Mouse (Mus musculus): ENCODE data around the gene Col5a3.

DNA sequence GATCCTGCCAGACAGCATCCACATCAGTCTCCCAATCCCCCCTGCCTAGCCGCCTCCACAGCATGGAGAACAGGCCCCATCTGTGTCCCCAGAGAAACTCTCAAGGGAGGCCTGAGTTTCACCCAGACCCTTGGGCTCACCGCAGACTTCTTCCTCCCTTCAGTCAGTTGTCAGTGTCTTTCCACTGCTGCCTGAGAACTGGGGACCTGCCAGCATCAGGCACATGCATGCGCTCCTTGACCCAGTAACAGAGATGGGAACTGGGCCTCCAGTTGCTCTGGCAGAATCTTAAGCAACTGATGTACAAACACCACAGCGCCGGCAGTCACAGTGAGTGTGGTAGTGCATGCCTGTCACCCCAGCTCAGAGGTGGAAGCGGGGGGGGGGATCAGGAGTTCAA, 56.0 kb downstream of the Col5a3 start:
- no peak for TF ChIP-seq POLR2A (IDR thresholded peaks at IDR 0.05; ENCODE audit: borderline replicate concordance, extremely low read depth, low read depth, low read length)
- no peak for TF ChIP-seq CTCF (IDR thresholded peaks at IDR 0.05; ENCODE audit: insufficient read depth, low read length)
